Mouse (Mus musculus): Measurements from ENCODE around the gene Rlf.

GRCm38 (mm10) chr4:121163501-121164030 is 51.3 kb downstream of the Rlf start:
- TF ChIP-seq CTCF (IDR thresholded peaks at IDR 0.05; ENCODE audit: borderline replicate concordance, extremely low read depth, insufficient read depth, insufficient read length) (no peak), POLR2A (IDR thresholded peaks at IDR 0.05; ENCODE audit: borderline replicate concordance, extremely low read depth, insufficient read depth, insufficient read length, poor library complexity, severe bottlenecking) (no peak)

Measured in brain, embryonic 14.5 days (tissue).